Mouse (Mus musculus): Measurements from ENCODE around the gene Clock.

GRCm38 (mm10) chr5:76346137-76346536 lies 41.5 kb upstream of the Clock start:
- TF ChIP-seq CTCF (IDR thresholded peaks at IDR 0.05; ENCODE audit: control insufficient read depth, insufficient read depth, insufficient replicate concordance, low read depth, low read length) (no peak), POLR2A (IDR thresholded peaks at IDR 0.05; ENCODE audit: control insufficient read depth, low read depth, low read length) (no peak)

Data from testis, adult 2 months (tissue).